17 mouse cellular contexts compared by ENCODE assay signal in the genomic region with DNA sequence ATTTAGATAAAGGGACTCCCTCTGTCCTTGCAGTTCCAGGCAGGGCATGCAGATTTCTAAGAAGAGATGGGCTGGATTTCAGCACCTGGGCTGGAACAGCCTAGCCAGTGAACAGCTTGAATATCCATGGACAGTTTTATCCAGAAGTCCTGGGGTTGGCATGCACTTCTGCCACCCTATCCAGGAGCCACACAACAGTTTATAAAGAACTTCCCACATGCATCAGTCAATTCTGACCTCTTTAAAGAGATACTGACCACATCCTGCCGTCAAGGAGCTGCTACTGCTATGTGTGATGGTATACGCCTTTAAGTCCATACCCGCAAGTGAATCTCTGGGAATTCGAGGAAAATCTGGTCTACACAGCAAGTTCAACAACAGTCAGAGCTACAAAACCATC. TPM values are rescaled to one million over a fixed set of nuclear protein-coding genes. Genes with fewer than 3 reads are reported as not detected.
"Had no signal": no experiment of that assay in that cellular context is flagged by ENCODE, and none has a peak within 500 bp of the region (broad histone marks: within the 10 kb centered on the region; RNA-seq: fewer than 3 reads in every experiment).

No protein-coding gene starts in this region.

- H3K9me3 ChIP-seq: limb, embryonic 15.5 days; liver, embryonic 12.5 days; midbrain, embryonic 12.5 days; neural tube, embryonic 12.5 days had no signal

- DNase-seq: lung, embryonic 14.5 days; lung, postnatal 10 days; thymus, adult 2 months had no signal

- H3K4me3 ChIP-seq: layer of hippocampus, adult 2 months; limb, embryonic 15.5 days; liver, embryonic 12.5 days; midbrain, embryonic 12.5 days; neural tube, embryonic 12.5 days had no signal

- ATAC-seq: liver, embryonic 12.5 days had no signal

- H3K9ac ChIP-seq: limb, embryonic 15.5 days; liver, embryonic 12.5 days; lung, embryonic 14.5 days; midbrain, embryonic 12.5 days; neural tube, embryonic 12.5 days had no signal

- H3K27me3 ChIP-seq: limb, embryonic 15.5 days; neural tube, embryonic 12.5 days had no signal

- H3K4me2 ChIP-seq: limb, embryonic 15.5 days; liver, embryonic 12.5 days; lung, embryonic 14.5 days; midbrain, embryonic 12.5 days; neural tube, embryonic 12.5 days had no signal

- H3K27ac ChIP-seq: layer of hippocampus, adult 2 months; limb, embryonic 15.5 days; liver, embryonic 12.5 days; midbrain, embryonic 12.5 days; neural tube, embryonic 12.5 days had no signal

RNA-seq across cellular contexts. Expression of a gene that starts 18.1 kb away (rescaled TPM):
- total RNA-seq: layer of hippocampus, adult 2 months; layer of hippocampus, postnatal 10 days; left cerebral cortex, adult 18-20 months; left cerebral cortex, postnatal 10 days; left cerebral cortex, postnatal 4 days; neutrophil, adult 5-6 weeks had no signal
- polyA plus RNA-seq: kidney, embryonic 14.5 days; limb, embryonic 15.5 days; liver, embryonic 12.5 days; liver, embryonic 16.5 days; lung, embryonic 14.5 days; midbrain, embryonic 12.5 days; neural tube, embryonic 12.5 days; stomach, embryonic 14.5 days had no signal

RNA-seq across cellular contexts. Expression of a gene that starts 26.9 kb away (rescaled TPM):
- total RNA-seq: left cerebral cortex, adult 18-20 months; left cerebral cortex, postnatal 10 days; left cerebral cortex, postnatal 4 days; megakaryocyte, adult 5-6 weeks; neutrophil, adult 5-6 weeks had no signal
- polyA plus RNA-seq: limb, embryonic 15.5 days; liver, embryonic 12.5 days; lung, embryonic 14.5 days; stomach, embryonic 14.5 days had no signal
